Mouse (Mus musculus) kidney, adult 9 months (tissue): Measurements from ENCODE around the gene Immt.
"Not testable (repeated sequence)": the region's sequence is repeated elsewhere in the genome, so short reads cannot be mapped to it uniquely, and the experiment has no call there.

Experiments used
- DNase-seq: peaks from one replicate; pipeline ENCODE4 v3.0.0; 2022

The Immt gene

GRCm38 (mm10) chr6:71846906-71847305, 15.8 kb downstream of the Immt start:
- DNase-seq, result peak; percentile 22

GRCm38 (mm10) chr6:71867751-71868150, 36.6 kb downstream of the Immt start:
- DNase-seq, result no peak

- peak; percentile 21 for DNase-seq
Observed at GRCm38 (mm10) chr6:71868809-71869208, 37.7 kb downstream of the Immt start.

- no peak for DNase-seq
Observed at GRCm38 (mm10) chr6:71871396-71871795, 40.3 kb downstream of the Immt start.

GRCm38 (mm10) chr6:71877965-71878760, 47.0 kb downstream of the Immt start:
- DNase-seq, result no peak

GRCm38 (mm10) chr6:71893263-71893662, 62.1 kb downstream of the Immt start:
- DNase-seq, result no peak

GRCm38 (mm10) chr6:71907702-71908235, 76.6 kb downstream of the Immt start:
- no peak for DNase-seq

GRCm38 (mm10) chr6:71908481-71909381, 77.6 kb downstream of the Immt start, which contains the start of the genes Ptcd3 and Polr1a:
TSS of gene Ptcd3 (minus strand) at chr6:71908750.
TSS of gene Polr1a (plus strand) at chr6:71909053.
- DNase-seq, result peak; percentile 94

GRCm38 (mm10) chr6:71909384-71909783, 78.3 kb downstream of the Immt start:
- no peak for DNase-seq

- DNase-seq, result peak; percentile 12
Observed at GRCm38 (mm10) chr6:71909840-71910239, 78.7 kb downstream of the Immt start.

GRCm38 (mm10) chr6:71911686-71912450, 80.7 kb downstream of the Immt start:
- no peak for DNase-seq

GRCm38 (mm10) chr6:71920752-71921151, 89.6 kb downstream of the Immt start:
- DNase-seq, result no peak

- not testable (repeated sequence) for DNase-seq
Observed at GRCm38 (mm10) chr6:71925233-71925632, 94.1 kb downstream of the Immt start.
